Mouse (Mus musculus) bone marrow macrophage, adult 2 months (primary cell): ENCODE data around the gene Morn4. TPM values are rescaled to one million over a fixed set of nuclear protein-coding genes. Genes with fewer than 3 reads are reported as not detected.
A peak's percentile ranks its signal among the peaks of the same experiment; 100 is the strongest.

ENCODE experiments used
- H3K27ac ChIP-seq: 2 replicates; pipeline ENCODE4 v1.5.1; 2012; ENCODE audit warnings: low read depth, low read length; ENCODE audit not compliant: insufficient read depth
- H3K4me1 ChIP-seq: 2 replicates; pipeline ENCODE4 v1.6.1; 2012; ENCODE audit warnings: low read length; ENCODE audit not compliant: control insufficient read depth, insufficient read depth
- H3K4me3 ChIP-seq: 2 replicates; pipeline ENCODE4 v1.5.1; 2012; ENCODE audit warnings: mild to moderate bottlenecking, low read length, moderate library complexity; ENCODE audit not compliant: insufficient read depth
- CTCF ChIP-seq: IDR thresholded peaks from 2 replicates; pipeline ENCODE4 v1.5.1; 2012; ENCODE audit warnings: low read depth, mild to moderate bottlenecking, low read length, moderate library complexity
- POLR2A ChIP-seq: IDR thresholded peaks from 2 replicates; pipeline ENCODE4 v1.6.1; 2012; ENCODE audit warnings: mild to moderate bottlenecking, low read depth, low read length, borderline replicate concordance
- polyA plus RNA-seq: library from polyadenylated mRNA; stranded (reverse); fragments of >200 nt; gene quantifications from 2 replicates; pipeline ENCODE4 v1.2.4, GENCODE M21; 2012; ENCODE audit not compliant: missing spikeins, insufficient read depth, insufficient read length

Morn4 gene
- polyA plus RNA-seq, result 1.3 and 1.4 TPM in 2 replicates

DNA sequence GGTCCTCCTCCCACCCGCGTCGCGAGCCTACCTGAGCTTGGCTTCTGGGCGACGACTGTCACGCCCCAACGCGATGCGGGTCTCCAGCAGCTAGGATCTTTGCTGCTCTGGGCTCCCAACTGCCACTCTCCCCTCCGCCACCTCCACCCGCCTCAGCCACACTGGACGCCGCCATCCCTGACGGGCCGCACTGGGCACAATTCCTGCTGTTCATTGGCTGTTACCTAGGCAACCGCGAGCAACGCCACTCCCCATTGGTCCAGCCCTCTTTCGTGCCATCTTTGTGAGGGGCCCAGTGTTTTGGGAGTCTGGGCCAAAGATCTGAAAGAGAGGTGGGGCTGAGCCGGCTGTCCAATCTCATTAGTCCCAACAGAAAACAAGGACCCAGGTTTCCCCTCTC, at the start of gene Morn4:
TSS of gene Morn4 (minus strand) at position 192 of the 400 bp plus-strand sequence.
- H3K4me3 ChIP-seq, result no peak within 1 kb of the TSS
- no peak within 1 kb of the TSS for H3K27ac ChIP-seq
- H3K4me1 ChIP-seq, result peaks cover 4% of the 10 kb centered on the region
- TF ChIP-seq CTCF (no peak), POLR2A (no peak)

GRCm38 (mm10) chr19:42135070-42135469, 48.9 kb upstream of the Morn4 start:
- Histone ChIP-seq H3K4me1 (peaks cover 23% of the 10 kb centered on the region), H3K4me3 (no peak overlapping the region), H3K27ac (no peak overlapping the region)
- no peak for TF ChIP-seq POLR2A
- TF ChIP-seq CTCF, result no peak

GRCm38 (mm10) chr19:42131101-42131500, 44.9 kb upstream of the Morn4 start:
- TF ChIP-seq POLR2A (no peak), CTCF (no peak)
- H3K4me3 ChIP-seq, result peak overlapping the region; percentile 1; the same call in 1 of the 2 replicates
- peak overlapping the region; percentile 81 for H3K27ac ChIP-seq
- H3K4me1 ChIP-seq, result peaks cover 47% of the 10 kb centered on the region

DNA sequence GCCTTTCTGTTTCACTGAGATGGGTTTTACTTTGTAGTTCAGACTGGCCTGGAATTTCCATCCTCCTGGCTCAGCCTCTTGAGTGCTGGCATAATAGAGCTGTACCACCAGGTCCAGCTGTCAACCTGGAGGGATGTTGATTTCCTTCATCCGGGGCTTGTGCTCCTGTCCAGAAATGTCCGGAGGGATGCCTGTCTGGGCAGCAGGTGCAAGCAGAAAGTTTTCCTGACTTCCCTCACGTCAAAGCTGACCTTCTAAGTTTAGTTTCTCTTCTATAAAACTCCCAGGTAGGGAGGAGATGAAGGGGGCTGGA, 44.1 kb upstream of the Morn4 start:
- peak overlapping the region; percentile 81 for H3K27ac ChIP-seq
- peak overlapping the region; percentile 25 for H3K4me3 ChIP-seq
- TF ChIP-seq CTCF, result no peak
- TF ChIP-seq POLR2A, result no peak
- peaks cover 47% of the 10 kb centered on the region for H3K4me1 ChIP-seq

GRCm38 (mm10) chr19:42129509-42130293, 43.5 kb upstream of the Morn4 start:
- Histone ChIP-seq H3K4me1 (peaks cover 45% of the 10 kb centered on the region), H3K27ac (peak overlapping the region; percentile 81), H3K4me3 (peak overlapping the region; percentile 25)
- TF ChIP-seq CTCF (no peak), POLR2A (no peak)

GRCm38 (mm10) chr19:42128787-42129508, 42.8 kb upstream of the Morn4 start, which contains the start of gene Avpi1:
Gene Avpi1, minus strand, starts transcription at chr19:42129059.
- Histone ChIP-seq H3K4me1 (peaks cover 41% of the 10 kb centered on the region), H3K27ac (peak within 1 kb of the TSS; percentile 81), H3K4me3 (peak within 1 kb of the TSS; percentile 77)
- no peak for TF ChIP-seq CTCF
- no peak for TF ChIP-seq POLR2A

- H3K27ac ChIP-seq, result peak overlapping the region; percentile 33; the same call in 1 of the 2 replicates
- TF ChIP-seq POLR2A, result no peak
- no peak for TF ChIP-seq CTCF
- peaks cover 41% of the 10 kb centered on the region for H3K4me1 ChIP-seq
- H3K4me3 ChIP-seq, result peak overlapping the region; percentile 77
Observed at GRCm38 (mm10) chr19:42128052-42128740, 42.0 kb upstream of the Morn4 start.

GRCm38 (mm10) chr19:42127024-42127423, 40.9 kb upstream of the Morn4 start:
- Histone ChIP-seq H3K4me1 (peaks cover 41% of the 10 kb centered on the region), H3K4me3 (no peak overlapping the region), H3K27ac (no peak overlapping the region)
- TF ChIP-seq POLR2A (no peak), CTCF (no peak)

DNA sequence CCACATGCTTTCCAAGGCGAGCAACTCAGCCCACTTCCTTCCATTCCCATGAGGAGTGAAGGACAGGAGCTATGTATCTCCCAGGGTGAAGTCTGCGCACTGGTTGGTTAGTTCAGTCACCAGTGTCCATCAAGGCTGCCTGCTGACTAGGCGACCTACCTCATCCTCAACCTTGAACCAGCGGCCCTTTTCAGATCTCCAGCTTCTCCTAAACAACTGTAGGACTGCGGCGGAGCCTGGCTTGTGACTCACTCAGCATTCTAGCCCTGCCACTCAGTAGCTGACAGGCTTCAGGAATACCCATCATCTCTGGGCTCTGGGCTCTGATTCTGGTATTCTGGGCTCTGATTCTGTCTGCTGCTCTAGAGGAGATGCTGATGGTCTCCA, 40.1 kb upstream of the Morn4 start:
- H3K27ac ChIP-seq, result no peak overlapping the region
- TF ChIP-seq CTCF, result no peak
- TF ChIP-seq POLR2A, result no peak
- peaks cover 34% of the 10 kb centered on the region for H3K4me1 ChIP-seq
- H3K4me3 ChIP-seq, result no peak overlapping the region

- no peak for TF ChIP-seq POLR2A
- TF ChIP-seq CTCF, result no peak
- H3K4me3 ChIP-seq, result no peak overlapping the region
- no peak overlapping the region for H3K27ac ChIP-seq
- peaks cover 30% of the 10 kb centered on the region for H3K4me1 ChIP-seq
Observed at GRCm38 (mm10) chr19:42125501-42126218, 39.5 kb upstream of the Morn4 start.
